Mouse (Mus musculus) heart, adult 2 months (tissue): ENCODE measurements around the gene Chil4.
"Not testable (repeated sequence)": the region's sequence is repeated elsewhere in the genome, so short reads cannot be mapped to it uniquely, and the experiment has no call there.

Experiments
- CTCF ChIP-seq: fragments of 200-600 bp; IDR thresholded peaks from 2 replicates; pipeline ENCODE4 v1.8.1; 2022; ENCODE audit warnings: antibody characterized with exemption, mild to moderate bottlenecking, moderate library complexity
- EP300 ChIP-seq: fragments of 200-500 bp; IDR thresholded peaks from 2 replicates; pipeline ENCODE4 v1.6.1; 2011; ENCODE audit warnings: low read depth, low read length, control low read depth; ENCODE audit not compliant: insufficient read depth
- POLR2A ChIP-seq: fragments of 200-500 bp; IDR thresholded peaks from 2 replicates; pipeline ENCODE4 v1.6.1; 2011; ENCODE audit warnings: mild to moderate bottlenecking, low read depth, low read length, control low read depth; ENCODE audit not compliant: insufficient read depth

DNA sequence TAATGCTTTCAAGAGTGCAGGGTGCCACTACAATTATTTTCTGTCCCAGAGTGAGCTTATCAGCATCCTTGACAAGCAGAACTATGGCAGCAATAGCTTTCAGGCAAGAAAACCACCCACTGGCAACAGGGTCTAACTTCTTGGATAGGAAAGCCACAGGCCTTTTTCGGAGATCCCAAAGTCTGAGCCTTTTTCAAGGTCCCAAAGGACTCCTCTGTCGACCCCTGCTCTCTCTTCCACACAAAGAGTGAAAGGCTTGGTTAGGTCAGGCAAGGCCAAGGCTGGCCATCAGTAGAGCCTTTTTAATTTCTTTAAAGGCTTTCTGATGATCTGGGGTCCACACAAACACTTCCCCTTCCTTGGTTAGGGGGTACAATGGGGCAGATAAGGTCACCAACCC is 22.1 kb downstream of the Chil4 start:
- not testable (repeated sequence) for TF ChIP-seq CTCF, POLR2A, EP300
